Mouse (Mus musculus): ENCODE measurements around the gene Neu2.

GRCm38 (mm10) chr1:87534118-87534517 is 24.4 kb downstream of the Neu2 start:
- TF ChIP-seq GATA1 (IDR thresholded peaks at IDR 0.05; ENCODE audit: borderline replicate concordance, low read length) (no peak), FLI1 (IDR thresholded peaks at IDR 0.05; ENCODE audit: low read length) (no peak)
